Mouse (Mus musculus) mesoderm, embryonic 11.5 days (tissue): ENCODE measurements around the gene Fam160b1.
A peak's percentile ranks its signal among the peaks of the same experiment; 100 is the strongest.

Experiments used
- DNase-seq: peaks from one replicate; pipeline ENCODE4 v3.0.0-alpha.2; 2012; ENCODE audit warnings: low read depth, low spot score

The Fam160b1 gene

DNA sequence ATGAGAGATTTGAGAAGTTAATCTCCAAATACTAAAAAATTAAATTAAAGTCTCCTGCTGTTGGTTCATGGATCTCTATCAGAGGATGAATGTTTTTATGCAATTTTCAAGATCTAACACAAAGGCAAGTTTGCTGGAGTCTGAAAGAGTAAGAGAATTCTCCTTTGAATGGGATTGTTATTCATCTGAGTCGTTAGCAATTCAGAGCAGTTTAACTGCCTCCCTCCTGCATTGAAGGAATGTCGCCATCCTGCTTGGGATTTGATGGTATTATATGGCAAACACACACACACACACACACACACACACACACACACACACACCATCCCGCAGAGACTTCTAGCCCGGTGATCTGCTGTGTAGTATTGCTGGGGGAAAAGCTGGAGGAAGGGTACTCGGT, 6.1 kb downstream of the Fam160b1 start:
- no peak for DNase-seq

- DNase-seq: no peak
These were observed 6.7 kb downstream of the Fam160b1 start for GRCm38 (mm10) chr19:57367201-57367600.

GRCm38 (mm10) chr19:57367849-57368387, 7.4 kb downstream of the Fam160b1 start:
- DNase-seq: no peak

DNA sequence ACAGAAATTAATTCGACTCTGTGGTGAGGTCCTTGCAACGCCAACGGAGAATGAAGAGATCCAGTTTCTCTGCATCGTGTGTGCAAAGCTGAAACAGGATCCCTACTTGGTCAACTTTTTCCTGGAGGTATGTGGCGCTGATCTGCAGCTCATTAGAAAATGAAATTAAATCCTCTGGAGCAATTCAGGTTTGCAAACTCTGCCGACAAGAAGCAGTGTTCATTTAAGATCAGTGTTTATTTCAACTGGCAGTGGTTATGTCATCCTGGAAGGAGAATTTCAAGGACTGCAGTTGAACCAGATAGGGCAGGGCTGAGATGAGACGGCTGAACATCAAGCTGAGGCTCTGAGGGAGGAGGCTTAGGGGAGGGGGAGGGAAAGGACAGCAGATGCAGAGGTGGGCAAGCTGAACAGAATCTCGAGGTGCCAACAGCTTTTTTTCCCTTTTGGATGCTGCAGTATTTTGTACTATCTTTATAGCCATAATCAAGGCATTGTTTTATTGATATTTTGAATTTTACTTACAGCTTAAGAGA, 12.9 kb downstream of the Fam160b1 start:
- DNase-seq: no peak

DNA sequence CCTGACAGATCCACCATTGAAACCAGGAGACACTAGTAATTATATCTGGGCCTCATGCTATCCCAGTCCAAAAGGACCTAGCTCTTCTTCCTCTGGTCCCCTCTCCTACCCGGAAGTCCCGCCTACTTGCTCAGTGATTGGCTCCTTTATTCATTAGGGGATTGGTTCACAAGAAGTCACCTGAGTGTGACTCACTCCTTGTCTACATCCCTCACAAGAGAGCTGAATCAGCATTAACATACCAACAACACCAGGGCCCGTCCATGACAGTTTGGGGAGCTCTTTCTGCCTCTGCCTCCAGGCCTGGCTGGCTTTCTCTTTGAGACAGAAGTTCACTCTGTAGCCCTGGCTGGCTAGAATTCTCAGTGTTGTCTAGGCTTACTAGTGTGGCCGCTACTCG, 14.7 kb downstream of the Fam160b1 start:
- DNase-seq: no peak

GRCm38 (mm10) chr19:57375746-57376145, 15.3 kb downstream of the Fam160b1 start:
- DNase-seq: no peak

DNA sequence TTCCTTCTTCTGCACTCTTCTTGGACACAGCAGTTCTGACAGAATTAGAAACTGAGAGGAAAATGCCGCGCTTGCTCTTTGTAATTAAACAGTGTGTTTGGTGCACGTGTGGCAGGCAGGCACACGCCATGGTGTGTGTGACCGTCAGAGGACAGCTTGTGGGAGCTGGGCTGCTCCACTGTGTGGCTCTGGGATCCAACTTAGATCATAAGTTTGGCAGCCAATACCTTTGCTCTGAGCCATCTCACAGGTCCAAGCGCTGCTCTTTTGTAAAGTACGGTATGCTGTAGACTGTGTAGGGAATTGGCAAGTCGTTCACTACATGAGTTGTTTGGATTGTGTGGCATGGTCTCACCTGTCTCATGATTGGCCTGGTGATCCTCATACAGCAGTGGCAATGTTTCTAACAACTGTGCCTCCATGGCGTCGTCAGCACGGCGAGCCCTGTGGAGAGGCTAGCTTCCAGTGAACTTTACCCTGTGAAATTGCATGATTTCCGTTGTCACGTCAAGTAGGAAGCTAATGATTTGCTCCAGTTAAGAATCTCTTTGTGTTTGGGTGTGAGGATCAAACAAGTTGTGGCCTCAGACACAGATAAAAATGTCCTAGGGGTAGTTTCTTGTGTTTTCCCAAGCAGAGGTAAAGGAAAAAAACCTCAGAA, 16.7 kb downstream of the Fam160b1 start:
- DNase-seq: no peak

- DNase-seq: no peak
These were observed 25.8 kb downstream of the Fam160b1 start for GRCm38 (mm10) chr19:57386176-57386693.

DNA sequence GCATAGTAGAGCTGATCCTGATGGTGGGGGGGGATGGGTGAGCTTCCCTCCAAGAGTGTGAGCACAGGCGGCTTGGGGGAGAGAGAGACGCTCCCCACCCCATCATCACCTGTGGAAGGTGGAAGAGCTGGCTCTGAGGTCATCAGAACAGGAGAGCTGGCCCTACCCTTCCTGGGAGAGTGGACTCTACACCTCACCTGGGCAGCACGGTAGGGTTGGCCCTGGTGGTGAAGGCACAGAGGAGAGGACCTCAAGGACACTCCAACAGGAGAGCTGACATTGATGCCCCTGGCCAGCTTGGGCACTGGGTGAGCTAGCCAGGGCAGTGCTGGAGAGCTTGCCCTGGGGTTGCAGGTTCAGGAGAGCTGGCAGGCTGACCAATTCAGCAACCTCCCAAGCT, 31.1 kb downstream of the Fam160b1 start:
- no peak for DNase-seq

DNA sequence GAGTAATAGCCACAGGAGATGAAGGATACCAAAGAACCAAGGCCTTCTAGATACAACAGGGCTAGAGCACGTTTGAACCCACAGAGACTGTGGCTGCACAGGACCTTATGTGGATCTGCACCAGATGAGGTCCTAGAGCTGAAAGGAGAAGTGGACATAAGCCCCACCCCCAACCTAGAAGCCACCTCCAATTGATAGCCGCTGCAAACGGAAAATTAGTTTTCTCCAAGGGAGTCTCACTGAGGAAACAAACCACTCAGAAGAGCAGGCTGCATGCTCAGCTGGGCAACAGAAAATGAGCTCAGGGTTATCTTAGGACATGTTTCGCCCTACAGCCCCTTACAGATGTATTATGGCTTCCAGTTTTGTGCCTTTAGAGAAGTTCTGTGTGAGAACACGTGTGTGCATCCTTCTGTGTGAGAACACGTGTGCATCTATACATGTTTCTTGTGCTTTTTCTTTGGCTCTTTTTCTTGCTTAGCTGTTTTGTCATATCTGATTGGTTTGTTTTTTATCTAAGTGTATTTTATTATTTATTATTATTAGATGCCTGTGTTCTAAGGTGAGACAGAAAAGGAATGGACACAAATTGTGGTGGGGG, 33.0 kb downstream of the Fam160b1 start:
- DNase-seq: no peak

DNA sequence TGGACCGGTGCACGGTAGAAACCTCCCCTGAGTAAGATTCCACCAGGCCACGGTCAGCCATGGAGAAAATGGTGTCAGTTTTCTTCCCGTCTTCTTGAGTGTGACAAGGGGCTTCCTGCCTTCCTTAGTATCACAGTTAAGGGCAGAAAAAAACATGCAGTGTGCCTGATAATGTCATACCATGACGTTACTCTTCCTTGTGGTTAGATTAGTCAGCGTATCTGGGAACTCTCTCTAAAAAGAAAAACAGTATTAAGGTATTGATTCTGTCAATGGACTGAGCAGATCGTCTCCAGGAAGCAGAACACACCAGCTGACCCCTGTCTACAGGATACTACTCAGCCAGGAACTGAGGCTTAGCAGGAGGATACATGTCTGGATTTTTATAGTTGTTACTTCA, 36.1 kb downstream of the Fam160b1 start:
- no peak for DNase-seq

GRCm38 (mm10) chr19:57402364-57402763, 41.9 kb downstream of the Fam160b1 start:
- DNase-seq: no peak

GRCm38 (mm10) chr19:57403700-57404501, 43.4 kb downstream of the Fam160b1 start:
- peak; percentile 88 for DNase-seq

DNA sequence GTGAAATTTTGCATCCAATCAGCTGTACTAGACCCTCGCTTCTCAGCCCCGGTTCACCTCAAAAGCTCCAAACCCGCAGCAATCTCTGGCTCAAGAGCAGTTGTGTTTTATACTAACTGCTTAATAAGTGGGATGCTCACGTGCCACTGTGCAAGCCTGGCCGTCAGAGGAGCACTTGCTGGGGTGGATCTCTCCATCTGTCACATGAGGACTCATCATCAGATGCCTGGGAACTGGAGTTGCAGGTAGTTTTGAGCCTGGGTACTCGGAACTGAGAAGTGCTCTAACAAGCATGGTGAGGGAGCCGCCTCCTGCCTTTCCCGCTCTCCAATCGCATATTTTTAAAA, 44.0 kb downstream of the Fam160b1 start:
- no peak for DNase-seq

DNA sequence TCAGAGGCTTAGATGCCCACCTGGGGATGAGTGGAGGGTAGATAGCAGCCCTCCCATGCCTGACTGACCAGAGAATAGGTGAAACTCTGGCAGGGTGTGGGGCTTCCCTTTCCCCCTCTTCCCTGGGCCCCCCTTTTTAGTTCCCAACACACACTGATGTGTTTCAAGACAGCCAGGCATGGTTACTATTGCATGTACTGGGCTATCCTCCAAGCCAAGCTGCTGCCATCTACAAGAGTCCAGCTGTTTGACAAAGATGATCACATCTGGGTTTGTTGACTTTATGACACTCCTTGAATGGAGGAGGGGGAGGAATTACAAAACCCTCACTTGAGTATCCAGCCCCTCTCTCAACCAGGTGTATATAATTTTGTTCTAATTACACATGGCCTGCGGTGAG, 47.5 kb downstream of the Fam160b1 start:
- DNase-seq: no peak

- DNase-seq: peak; percentile 65
These were observed 51.1 kb downstream of the Fam160b1 start for GRCm38 (mm10) chr19:57411375-57412196.

GRCm38 (mm10) chr19:57413170-57413569, 52.7 kb downstream of the Fam160b1 start:
- DNase-seq: no peak

- no peak for DNase-seq
These were observed 53.4 kb downstream of the Fam160b1 start for GRCm38 (mm10) chr19:57413918-57414317.

- DNase-seq: no peak
These were observed 54.7 kb downstream of the Fam160b1 start for GRCm38 (mm10) chr19:57415031-57415807.

DNA sequence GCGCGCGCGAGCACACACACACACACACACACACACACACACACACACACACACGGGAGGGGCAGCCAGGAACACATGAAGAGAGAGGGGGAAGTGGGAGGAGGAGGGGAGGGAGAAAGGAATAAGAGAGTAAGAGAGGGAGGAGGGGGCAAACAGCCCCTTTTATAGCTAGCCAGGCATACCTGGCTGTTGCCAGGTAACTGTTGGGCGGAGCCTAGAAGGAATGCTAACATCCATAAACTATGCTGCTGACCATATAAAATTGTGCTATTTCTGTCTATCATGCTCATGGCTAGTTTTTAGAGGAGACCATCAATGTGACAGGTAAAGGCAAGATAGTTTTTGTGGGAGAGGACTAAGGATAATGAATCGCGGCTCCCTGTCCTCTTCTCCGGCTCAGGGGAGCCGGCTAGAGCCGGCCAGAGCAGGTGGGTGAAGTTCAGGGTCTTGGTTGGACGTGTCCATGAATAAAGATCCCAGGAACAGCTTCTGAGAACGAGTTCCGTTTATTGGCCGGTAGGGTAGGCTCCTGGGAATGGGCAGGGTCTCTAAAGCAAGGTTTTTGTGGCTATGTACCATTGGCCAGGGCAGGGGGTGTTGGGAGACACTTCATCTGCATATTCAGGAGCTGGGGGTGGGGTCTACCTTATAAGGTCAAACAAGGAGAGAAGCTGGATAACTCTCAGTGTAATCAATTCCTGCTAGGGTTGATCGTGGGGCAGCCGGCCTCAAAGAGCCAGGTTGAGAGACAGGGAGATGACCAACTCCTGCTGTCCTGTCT, 57.5 kb downstream of the Fam160b1 start:
- peak; percentile 42 for DNase-seq
